Mouse (Mus musculus) olfactory bulb, adult 2 months (tissue): Measurements from ENCODE around the gene Amot.

ENCODE experiments used
- CTCF ChIP-seq: fragments of 200-500 bp; IDR thresholded peaks from 2 replicates; pipeline ENCODE4 v1.5.1; 2012; ENCODE audit warnings: low read depth, mild to moderate bottlenecking, low read length, moderate library complexity; ENCODE audit not compliant: insufficient read depth
- POLR2A ChIP-seq: fragments of 200-500 bp; IDR thresholded peaks from 2 replicates; pipeline ENCODE4 v1.6.1; 2012; ENCODE audit warnings: mild to moderate bottlenecking, low read depth, low read length, moderate library complexity; ENCODE audit not compliant: insufficient read depth

DNA sequence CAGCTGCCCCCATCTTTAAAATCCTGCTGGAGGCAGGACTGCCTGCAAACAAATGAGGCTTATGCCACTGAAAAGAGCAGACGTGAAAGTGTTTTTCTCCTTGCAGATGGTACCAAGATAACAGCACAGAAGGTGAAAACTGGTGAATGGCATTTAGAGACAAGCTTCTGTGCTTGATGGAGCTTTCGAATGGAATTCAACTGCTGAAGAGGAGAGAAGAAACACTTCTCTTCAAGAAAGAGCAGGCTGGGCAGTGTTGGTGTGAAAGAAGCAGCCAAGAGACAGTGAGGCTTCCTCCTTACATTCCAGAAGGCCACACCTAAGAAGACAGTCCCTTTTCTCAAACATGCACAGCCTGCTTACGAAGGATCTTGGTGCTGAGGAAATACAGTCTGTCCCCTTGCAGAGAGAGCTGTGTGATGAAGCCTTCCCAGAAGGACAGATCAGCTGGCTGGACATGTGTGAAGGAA, 27.2 kb downstream of the Amot start:
- TF ChIP-seq CTCF (no peak), POLR2A (no peak)
